Mouse (Mus musculus) layer of hippocampus, adult 9-10 months (tissue): ENCODE results near the gene Prol1.
A peak's percentile ranks its signal among the peaks of the same experiment; 100 is the strongest.
"Not testable (repeated sequence)": the region's sequence is repeated elsewhere in the genome, so short reads cannot be mapped to it uniquely, and the experiment has no call there.

Experiments used
- DNase-seq: peaks from one replicate; pipeline ENCODE4 v3.0.0; 2022; ENCODE audit warnings: low spot score

The Prol1 gene

DNA sequence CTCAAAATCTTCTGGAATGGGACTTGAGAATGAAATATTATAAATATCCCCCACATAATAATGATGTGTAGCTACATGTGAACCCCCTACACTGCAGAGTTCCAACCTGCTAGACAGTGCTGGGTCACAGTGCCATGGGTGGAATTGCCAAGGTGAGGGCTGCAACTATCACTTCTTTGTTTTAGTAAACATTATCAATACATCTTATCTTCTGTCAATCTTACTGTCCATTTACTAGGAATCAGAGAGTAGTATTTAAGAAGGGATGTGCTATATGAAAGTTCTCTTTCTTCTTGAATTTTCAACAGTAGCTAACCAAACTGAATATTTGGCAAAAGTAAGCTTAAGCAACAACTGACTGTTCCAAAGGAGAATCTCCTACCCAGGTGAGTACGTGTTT is at the start of gene Prol1:
TSS of gene Prol1 (plus strand) at position 301 of the 400 bp plus-strand sequence.
- DNase-seq: no peak

DNA sequence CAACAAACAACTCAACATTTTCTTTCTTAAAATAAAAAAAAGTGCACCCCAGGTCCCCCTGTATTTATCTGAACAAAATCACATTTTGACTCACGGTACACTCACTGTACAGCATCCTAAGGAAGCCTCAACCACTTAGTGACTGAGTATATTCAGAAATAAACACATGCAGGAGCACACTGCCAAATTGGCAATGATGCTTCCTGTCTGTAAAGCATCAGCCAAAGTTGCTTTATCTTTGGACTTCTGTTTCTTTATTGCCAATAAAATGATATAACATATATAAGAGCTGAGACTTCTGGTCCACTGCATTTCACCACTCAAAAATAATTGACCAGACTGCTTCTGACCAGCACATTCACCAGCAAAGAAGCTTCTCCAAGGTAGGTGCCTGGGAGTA is 48.5 kb upstream of the Prol1 start, which contains the start of gene Gm7714:
TSS of gene Gm7714 (plus strand) at position 301 of the 400 bp plus-strand sequence.
- no peak for DNase-seq

DNA sequence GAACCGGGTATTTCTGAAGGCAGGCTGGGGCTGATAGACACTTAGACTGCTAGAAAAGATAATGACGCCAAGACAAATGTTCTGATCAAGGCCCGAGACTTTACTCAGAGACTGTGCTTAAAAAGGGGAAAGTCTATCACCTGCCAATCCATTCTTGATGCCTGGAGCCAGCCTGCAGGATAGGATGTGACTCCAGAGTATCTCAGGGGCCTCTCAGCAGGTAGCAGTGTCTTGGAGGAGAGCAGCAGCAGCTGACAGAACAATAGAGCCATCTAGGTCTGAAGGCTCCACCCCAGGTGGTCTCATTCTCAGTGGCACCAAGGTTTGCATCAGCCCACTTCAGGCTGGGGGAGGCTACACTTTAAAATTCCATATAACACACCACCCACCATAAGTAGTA is 5.8 kb upstream of the Prol1 start:
- DNase-seq: not testable (repeated sequence)

DNA sequence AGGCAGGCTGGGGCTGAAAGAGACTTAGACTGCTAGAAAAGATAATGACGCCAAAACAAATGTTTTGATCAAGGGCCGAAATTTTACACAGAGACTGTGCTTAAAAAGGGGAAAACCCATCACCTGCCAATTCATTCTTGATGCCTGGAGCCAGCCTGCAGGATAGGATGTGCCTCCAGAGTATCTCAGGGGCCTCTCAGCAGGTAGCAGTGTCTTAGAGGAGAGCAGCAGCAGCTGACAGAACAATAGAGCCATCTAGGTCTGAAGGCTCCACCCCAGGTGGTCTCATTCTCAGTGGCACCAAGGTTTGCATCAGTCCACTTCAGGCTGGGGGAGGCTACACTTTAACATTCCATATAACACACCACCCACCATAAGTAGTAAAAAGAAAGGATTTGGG is 31.4 kb downstream of the Prol1 start:
- DNase-seq: not testable (repeated sequence)

DNA sequence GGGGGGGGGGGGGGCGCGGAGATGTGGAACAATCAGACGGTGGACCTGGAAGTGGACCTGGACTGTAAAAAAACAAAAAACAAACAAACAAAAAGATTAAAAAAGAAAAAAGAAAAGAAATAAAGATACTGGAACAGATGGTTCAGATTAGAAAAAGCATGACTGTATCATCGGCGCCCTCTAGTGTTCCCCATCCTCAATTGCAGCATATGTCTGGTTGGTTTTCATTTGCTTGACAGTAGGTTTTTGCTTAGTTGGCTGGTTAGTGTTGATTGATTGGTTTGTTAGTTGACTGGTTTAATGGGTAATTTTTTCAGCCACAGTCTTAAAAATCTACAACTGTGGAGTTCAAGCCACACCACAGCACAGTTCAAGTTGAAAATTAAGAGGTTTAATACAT is 47.7 kb downstream of the Prol1 start:
- DNase-seq: peak; percentile 40

DNA sequence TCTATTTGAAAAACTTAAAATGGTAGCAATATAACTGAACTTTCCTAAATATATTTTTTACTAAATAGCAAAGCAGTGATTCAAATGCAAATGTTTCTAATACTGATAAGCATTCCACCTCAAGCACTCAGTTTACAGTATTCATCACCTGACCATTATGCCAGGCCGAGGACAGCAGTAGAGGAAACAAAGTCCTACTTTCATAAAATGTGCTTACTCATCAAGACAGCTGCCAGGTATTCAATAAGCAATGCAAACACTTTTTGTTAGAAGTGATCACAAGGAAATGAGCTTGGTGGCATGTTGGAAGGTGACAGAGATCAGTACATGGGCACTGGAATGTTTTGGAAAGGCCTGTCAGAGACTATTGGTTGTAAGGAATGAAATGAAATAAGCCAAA is 49.8 kb downstream of the Prol1 start:
- no peak for DNase-seq

DNA sequence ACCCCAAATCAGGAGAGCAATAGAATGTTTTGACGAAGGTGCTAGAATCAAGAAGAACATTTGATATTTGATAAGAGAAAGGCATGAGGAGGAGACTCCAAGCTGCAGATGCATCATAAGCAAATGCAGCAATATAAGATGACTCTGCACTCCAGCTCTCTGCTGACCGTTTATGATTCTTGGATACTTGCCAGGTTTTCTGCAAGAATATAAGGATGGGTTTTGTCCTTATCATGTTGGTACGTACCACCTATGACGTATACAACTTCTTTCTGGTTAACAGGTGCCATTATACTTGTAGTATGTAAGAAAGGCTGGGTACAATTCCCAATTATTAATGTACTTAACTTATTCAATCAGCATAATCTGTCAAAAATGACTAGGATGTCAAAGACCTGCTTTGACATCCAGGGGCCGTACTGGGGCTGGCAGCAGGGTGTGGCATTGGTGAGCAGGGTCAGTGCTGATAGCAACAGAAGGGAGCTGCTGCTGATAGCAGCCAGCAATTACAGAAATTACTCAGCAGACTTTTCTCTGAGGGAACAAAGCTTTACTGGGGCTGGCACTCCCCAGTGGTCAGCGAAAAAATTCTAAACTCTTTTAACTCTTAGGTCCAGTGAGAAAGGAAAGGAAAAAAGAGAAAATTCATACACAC is 53.6 kb downstream of the Prol1 start:
- no peak for DNase-seq

DNA sequence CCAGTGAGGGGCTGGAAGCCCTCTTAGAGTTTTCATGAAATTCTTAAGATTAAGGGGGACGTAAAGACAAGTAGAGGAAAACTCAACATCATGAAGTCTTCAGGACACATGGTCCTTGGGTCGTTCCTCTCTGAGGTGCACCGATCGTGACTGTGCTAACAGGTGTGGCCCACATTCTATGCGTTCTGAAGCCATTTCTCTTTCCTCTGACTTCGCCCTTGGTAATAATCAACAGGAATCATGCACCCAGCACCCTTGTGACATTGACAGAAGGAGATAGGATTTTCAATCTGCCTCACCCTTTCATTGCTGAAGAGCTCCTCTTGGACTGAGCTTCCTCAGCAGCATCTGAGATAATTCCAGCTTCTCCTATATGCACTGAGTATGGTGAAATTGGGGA is 55.5 kb downstream of the Prol1 start:
- no peak for DNase-seq

DNA sequence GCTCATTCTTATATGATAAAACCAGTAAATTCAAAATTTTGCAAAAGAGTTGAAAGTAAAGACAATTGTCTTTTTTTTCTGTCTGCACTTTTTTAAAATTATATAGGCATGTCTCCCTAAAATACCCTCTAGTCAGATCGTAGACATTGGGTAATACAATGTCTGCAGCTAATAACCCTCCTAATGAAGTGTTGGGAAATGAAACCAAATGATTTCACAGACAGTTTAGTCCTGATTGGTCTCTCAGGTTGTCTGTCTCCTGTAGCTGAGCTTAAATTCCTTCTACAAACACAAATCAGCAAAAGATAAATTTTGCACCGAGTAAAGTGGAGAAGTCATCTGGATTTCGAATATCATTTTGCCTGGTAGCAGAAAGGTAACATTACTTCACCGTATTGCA is 58.7 kb downstream of the Prol1 start, which contains the start of gene Amtn:
TSS of gene Amtn (plus strand) at position 301 of the 400 bp plus-strand sequence.
- DNase-seq: no peak
